Mouse (Mus musculus): Measurements from ENCODE around the gene Zfp526. TPM values are rescaled to one million over a fixed set of nuclear protein-coding genes. Genes with fewer than 3 reads are reported as not detected.
A peak's percentile ranks its signal among the peaks of the same experiment; 100 is the strongest.

The Zfp526 gene
- polyA plus RNA-seq, 1 experiment from 2014 or later: 3.5 TPM

DNA sequence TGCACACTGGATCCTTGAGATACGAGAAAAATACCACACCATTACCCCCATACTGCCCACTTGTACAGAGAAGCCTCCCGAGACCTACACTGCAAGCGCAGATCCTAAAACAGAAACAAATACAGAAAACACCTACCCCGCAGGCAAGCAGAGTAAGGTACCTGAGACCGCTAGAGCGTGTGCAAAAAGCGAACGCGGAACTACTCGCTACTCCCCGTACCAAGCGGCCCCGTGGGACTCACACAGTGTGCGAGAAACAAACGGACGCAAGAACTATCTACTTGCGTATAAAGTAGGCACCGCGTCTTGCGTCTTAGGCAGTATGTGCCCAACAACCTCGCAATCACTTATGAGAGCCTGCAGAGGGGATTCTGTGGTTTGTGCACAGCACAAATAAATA lies 39.4 kb upstream of the Zfp526 start:
- H3K4me3 ChIP-seq (ENCODE audit: low read depth, low read length): peak overlapping the region; percentile 5; the same call in 1 of the 2 replicates
- peaks cover 39% of the 10 kb centered on the region for H3K27me3 ChIP-seq (ENCODE audit: control insufficient read depth, insufficient read depth, low read length)

DNA sequence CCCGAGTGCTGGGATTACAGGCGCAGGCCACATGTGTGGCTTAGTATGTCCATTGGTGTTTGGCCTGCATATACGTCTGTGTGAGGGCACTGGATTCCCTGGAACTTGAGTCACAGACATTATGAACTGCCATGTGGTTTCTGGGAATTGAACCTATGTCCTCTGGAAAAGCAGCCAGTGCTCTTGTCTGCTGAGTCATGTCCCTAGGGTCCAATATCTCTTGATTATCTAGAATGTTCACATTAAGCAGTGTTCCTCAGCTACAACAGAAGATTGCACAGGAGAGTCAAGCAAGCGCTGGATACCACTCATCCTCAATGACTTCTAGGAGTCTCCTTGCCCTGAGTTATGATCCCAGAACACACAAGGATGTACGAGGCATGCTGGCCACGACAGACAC lies 37.1 kb upstream of the Zfp526 start:
- DNase-seq (ENCODE audit: low spot score): no peak
- Histone ChIP-seq H3K9me3 (ENCODE audit: control insufficient read depth, low read length) (no peaks in the 10 kb centered on the region), H3K36me3 (ENCODE audit: control insufficient read depth, insufficient read depth, low read length) (no peaks in the 10 kb centered on the region), H3K4me1 (replicated peaks; ENCODE audit: control insufficient read depth, insufficient read depth, low read length) (no peaks in the 10 kb centered on the region), H3K27ac (ENCODE audit: low read depth, low read length) (no peak overlapping the region), H3K4me3 (ENCODE audit: low read depth, low read length) (no peak overlapping the region), H3K27me3 (ENCODE audit: control insufficient read depth, insufficient read depth, low read length) (peaks cover 26% of the 10 kb centered on the region), H3K9ac (ENCODE audit: low read length) (no peak overlapping the region), H3K4me2 (ENCODE audit: low read depth, low read length, severe bottlenecking) (no peak overlapping the region)
- no peak for ATAC-seq (replicated peaks; ENCODE audit: low FRiP score)
- WGBS: 83% methylated on average over 6 of the region's 6 CpGs

More for the DNA sequence above, 39.4 kb upstream of the Zfp526 start:
- H3K27ac ChIP-seq (ENCODE audit: low read depth, low read length): no peak overlapping the region
- peak overlapping the region; percentile 26 for H3K4me2 ChIP-seq (ENCODE audit: low read depth, low read length, severe bottlenecking)
- H3K4me1 ChIP-seq (replicated peaks; ENCODE audit: control insufficient read depth, insufficient read depth, low read length): no peaks in the 10 kb centered on the region; the same call in 1 of the 2 replicates
- no peaks in the 10 kb centered on the region for H3K9me3 ChIP-seq (ENCODE audit: control insufficient read depth, low read length)
- DNase-seq (ENCODE audit: low spot score): no peak
- 4% methylated on average over 21 of the region's 21 CpGs for WGBS
- no peaks in the 10 kb centered on the region for H3K36me3 ChIP-seq (ENCODE audit: control insufficient read depth, insufficient read depth, low read length)
- no peak overlapping the region for H3K9ac ChIP-seq (ENCODE audit: low read length)
- ATAC-seq (replicated peaks; ENCODE audit: low FRiP score): no peak

DNA sequence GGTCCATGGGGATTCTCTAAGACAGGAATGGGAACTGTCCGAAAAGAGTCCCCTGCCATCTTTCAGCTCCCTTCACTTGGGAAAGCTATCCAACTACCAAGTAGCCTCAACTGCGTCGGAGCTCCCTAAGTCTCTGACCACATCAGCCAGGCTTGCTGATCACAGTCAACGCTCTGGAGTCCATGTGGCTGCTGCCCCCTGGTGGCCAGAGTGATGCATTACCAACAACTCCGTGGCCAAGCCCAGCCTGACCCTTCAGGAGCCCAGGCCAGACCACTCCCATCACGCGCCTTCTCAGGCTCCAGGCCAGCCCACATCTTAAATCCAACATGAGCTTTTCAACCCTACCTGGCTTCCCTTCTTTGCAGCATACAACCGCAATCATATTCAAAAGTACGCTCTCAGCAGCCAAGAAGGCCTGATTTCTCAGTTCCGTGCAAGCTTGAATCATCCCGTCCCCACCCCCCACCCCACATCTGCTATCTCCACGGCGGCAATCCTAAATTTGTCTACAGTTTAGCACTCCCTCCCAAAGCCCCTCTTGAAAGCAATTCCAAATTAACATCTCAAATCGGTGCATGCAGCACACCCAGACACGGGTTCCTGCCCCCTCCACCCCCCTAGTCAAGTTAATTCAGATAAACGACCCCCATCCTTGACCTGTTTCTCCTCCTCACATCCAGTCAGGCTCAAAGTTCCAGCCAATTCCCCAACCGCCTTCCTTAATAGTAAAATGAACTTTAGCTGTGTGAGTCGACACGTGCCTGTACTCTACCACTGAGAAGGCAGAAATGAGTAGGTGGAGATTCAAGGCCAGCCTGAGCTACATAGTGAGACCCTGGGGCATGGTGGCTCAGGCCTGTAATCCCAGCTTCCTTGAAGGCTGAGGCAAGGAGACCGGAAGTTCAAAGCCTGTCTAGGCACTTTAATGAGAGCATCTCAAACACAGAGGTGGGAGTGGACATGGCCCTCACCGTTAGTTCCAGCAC lies 33.3 kb upstream of the Zfp526 start:
- Histone ChIP-seq H3K36me3 (ENCODE audit: control insufficient read depth, insufficient read depth, low read length) (no peaks in the 10 kb centered on the region), H3K27me3 (ENCODE audit: control insufficient read depth, insufficient read depth, low read length) (peaks cover under 1% of the 10 kb centered on the region), H3K4me1 (replicated peaks; ENCODE audit: control insufficient read depth, insufficient read depth, low read length) (no peaks in the 10 kb centered on the region), H3K4me2 (ENCODE audit: low read depth, low read length, severe bottlenecking) (no peak overlapping the region), H3K9me3 (ENCODE audit: control insufficient read depth, low read length) (no peaks in the 10 kb centered on the region), H3K9ac (ENCODE audit: low read length) (no peak overlapping the region), H3K27ac (ENCODE audit: low read depth, low read length) (no peak overlapping the region), H3K4me3 (ENCODE audit: low read depth, low read length) (no peak overlapping the region)
- 29% methylated on average over 21 of the region's 21 CpGs for WGBS
- peak; percentile 85 for ATAC-seq (replicated peaks; ENCODE audit: low FRiP score)
- peak; percentile 95 for DNase-seq (ENCODE audit: low spot score)

DNA sequence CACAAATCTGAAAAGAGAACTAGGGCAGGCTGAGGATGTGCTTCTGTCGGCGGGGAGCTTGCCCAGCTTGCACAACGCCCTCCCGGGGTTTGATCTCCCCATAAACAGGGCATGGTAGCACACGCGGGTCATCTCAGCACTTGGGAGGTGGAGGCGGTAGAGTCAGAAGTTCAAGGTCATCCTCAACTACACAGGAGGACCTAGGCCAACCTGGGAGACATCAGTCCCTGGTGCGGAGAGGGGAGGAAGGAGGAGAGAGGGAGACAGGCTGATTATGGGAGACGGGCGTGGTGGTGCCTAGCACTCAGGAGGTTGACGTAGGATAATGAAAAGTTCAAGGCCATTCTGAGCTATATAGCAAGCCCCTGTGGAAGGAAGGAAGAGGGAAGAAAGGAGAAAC lies 30.4 kb upstream of the Zfp526 start:
- WGBS: 91% methylated on average over 11 of the region's 11 CpGs
- Histone ChIP-seq H3K4me2 (ENCODE audit: low read depth, low read length, severe bottlenecking) (no peak overlapping the region), H3K4me3 (ENCODE audit: low read depth, low read length) (no peak overlapping the region), H3K9ac (ENCODE audit: low read length) (no peak overlapping the region), H3K27me3 (ENCODE audit: control insufficient read depth, insufficient read depth, low read length) (no peaks in the 10 kb centered on the region), H3K4me1 (replicated peaks; ENCODE audit: control insufficient read depth, insufficient read depth, low read length) (no peaks in the 10 kb centered on the region), H3K9me3 (ENCODE audit: control insufficient read depth, low read length) (no peaks in the 10 kb centered on the region), H3K27ac (ENCODE audit: low read depth, low read length) (no peak overlapping the region), H3K36me3 (ENCODE audit: control insufficient read depth, insufficient read depth, low read length) (no peaks in the 10 kb centered on the region)
- DNase-seq (ENCODE audit: low spot score): no peak
- ATAC-seq (replicated peaks; ENCODE audit: low FRiP score): no peak

DNA sequence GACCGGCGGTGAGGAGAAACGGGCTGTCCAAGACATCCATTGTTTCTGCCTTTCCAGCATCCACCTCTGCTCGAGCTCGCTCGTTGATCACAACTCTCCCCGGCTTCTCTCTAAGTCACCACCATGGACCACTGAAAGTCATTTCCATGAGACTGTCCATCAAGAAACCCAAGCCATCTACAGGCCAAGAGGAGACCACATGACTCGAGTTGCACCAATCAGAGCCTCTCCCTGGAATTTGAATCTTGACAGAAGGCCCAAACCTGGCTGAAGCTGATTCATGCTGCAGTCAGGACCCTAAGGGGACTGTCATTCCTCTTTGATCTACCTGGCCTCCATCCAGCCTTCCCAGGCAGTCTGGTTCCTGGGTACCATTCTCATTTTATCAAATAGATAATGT lies 29.1 kb upstream of the Zfp526 start:
- Histone ChIP-seq H3K27ac (ENCODE audit: low read depth, low read length) (no peak overlapping the region), H3K4me3 (ENCODE audit: low read depth, low read length) (no peak overlapping the region), H3K4me1 (replicated peaks; ENCODE audit: control insufficient read depth, insufficient read depth, low read length) (no peaks in the 10 kb centered on the region), H3K4me2 (ENCODE audit: low read depth, low read length, severe bottlenecking) (no peak overlapping the region), H3K9me3 (ENCODE audit: control insufficient read depth, low read length) (no peaks in the 10 kb centered on the region), H3K27me3 (ENCODE audit: control insufficient read depth, insufficient read depth, low read length) (no peaks in the 10 kb centered on the region), H3K9ac (ENCODE audit: low read length) (no peak overlapping the region), H3K36me3 (ENCODE audit: control insufficient read depth, insufficient read depth, low read length) (no peaks in the 10 kb centered on the region)
- no peak for DNase-seq (ENCODE audit: low spot score)
- WGBS: 80% methylated on average over 8 of the region's 8 CpGs
- no peak for ATAC-seq (replicated peaks; ENCODE audit: low FRiP score)

DNA sequence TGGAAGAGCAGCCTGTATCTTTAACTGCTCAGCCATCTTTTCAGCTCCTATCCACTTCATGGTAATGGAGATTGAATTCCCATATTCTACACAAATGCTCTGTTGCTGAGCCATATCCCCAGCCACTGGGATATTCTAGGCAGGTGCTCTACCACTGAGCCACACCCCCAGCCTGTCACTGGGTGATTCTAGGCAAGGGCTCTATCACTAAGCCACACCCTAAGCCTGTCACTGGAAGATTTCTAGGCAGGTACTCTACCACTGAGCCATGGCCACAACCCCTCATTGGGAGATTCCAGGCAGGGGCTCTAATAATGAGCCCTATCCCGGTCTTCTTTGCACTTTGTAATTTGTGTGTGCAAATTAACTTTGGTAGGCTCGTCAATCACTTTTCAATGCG lies 26.1 kb upstream of the Zfp526 start:
- Histone ChIP-seq H3K4me2 (ENCODE audit: low read depth, low read length, severe bottlenecking) (no peak overlapping the region), H3K9me3 (ENCODE audit: control insufficient read depth, low read length) (no peaks in the 10 kb centered on the region), H3K27me3 (ENCODE audit: control insufficient read depth, insufficient read depth, low read length) (no peaks in the 10 kb centered on the region), H3K27ac (ENCODE audit: low read depth, low read length) (no peak overlapping the region), H3K4me3 (ENCODE audit: low read depth, low read length) (no peak overlapping the region), H3K4me1 (replicated peaks; ENCODE audit: control insufficient read depth, insufficient read depth, low read length) (no peaks in the 10 kb centered on the region), H3K9ac (ENCODE audit: low read length) (no peak overlapping the region), H3K36me3 (ENCODE audit: control insufficient read depth, insufficient read depth, low read length) (no peaks in the 10 kb centered on the region)
- DNase-seq (ENCODE audit: low spot score) (no peak), ATAC-seq (replicated peaks; ENCODE audit: low FRiP score) (no peak)
- 77% methylated on average over 3 of the region's 3 CpGs for WGBS

DNA sequence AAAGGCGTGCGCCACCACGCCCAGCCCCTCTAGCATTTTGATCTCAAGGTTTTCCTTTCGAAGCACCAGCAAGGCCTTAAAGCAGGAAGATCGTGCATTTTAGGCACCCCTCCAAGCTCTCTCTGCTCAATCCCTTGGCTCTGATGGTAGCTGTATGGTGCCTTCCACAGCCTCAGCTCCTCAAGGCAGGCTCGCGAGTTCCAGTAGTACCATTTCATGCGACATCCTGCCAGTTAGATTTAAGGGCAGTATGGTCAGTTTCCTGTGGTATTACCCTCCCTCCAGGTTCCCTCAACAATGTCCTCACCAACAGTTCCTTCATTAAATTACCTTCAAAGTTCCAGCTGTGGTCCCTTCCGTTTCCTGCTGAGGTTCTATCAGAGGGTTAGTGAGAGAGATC lies 25.1 kb upstream of the Zfp526 start:
- H3K27ac ChIP-seq (ENCODE audit: low read depth, low read length): no peak overlapping the region
- DNase-seq (ENCODE audit: low spot score) (no peak), ATAC-seq (replicated peaks; ENCODE audit: low FRiP score) (no peak)
- H3K27me3 ChIP-seq (ENCODE audit: control insufficient read depth, insufficient read depth, low read length): no peaks in the 10 kb centered on the region
- no peaks in the 10 kb centered on the region for H3K9me3 ChIP-seq (ENCODE audit: control insufficient read depth, low read length)
- no peaks in the 10 kb centered on the region for H3K36me3 ChIP-seq (ENCODE audit: control insufficient read depth, insufficient read depth, low read length)
- H3K4me1 ChIP-seq (replicated peaks; ENCODE audit: control insufficient read depth, insufficient read depth, low read length): no peaks in the 10 kb centered on the region
- H3K4me3 ChIP-seq (ENCODE audit: low read depth, low read length): no peak overlapping the region
- 93% methylated on average over 9 of the region's 9 CpGs for WGBS
- no peak overlapping the region for H3K9ac ChIP-seq (ENCODE audit: low read length)
- H3K4me2 ChIP-seq (ENCODE audit: low read depth, low read length, severe bottlenecking): no peak overlapping the region

DNA sequence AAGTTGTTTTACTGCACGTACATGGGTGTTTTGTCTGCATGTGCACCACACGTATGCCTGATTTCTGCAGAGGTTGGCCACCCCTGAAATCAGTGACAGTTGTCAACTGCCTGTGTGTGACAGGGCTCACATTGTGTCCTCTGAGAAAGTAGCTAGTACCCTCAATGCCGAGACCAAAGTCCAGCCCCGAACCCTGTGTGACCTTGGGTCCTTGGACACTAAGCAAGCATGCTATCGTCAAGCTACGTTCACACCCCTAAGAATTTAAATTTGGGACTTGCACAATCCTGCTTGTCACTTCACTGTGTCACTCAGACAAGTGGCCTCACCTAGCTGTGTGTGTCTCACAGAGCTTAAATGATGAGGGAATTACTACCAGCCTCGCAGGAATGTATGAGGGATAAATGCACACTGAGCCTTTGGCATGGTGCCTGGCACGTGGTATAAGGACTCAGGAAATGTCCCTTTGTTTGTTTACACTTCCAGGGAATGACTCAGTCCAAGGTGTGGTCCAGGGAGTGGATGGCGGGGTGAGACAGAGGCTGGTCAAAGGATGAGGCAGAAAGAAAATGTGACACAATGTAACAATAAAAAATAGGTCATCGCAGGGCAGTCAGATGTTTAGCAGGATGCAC lies 23.7 kb upstream of the Zfp526 start:
- Histone ChIP-seq H3K27me3 (ENCODE audit: control insufficient read depth, insufficient read depth, low read length) (no peaks in the 10 kb centered on the region), H3K27ac (ENCODE audit: low read depth, low read length) (no peak overlapping the region), H3K9ac (ENCODE audit: low read length) (no peak overlapping the region), H3K4me1 (replicated peaks; ENCODE audit: control insufficient read depth, insufficient read depth, low read length) (no peaks in the 10 kb centered on the region), H3K36me3 (ENCODE audit: control insufficient read depth, insufficient read depth, low read length) (no peaks in the 10 kb centered on the region), H3K9me3 (ENCODE audit: control insufficient read depth, low read length) (no peaks in the 10 kb centered on the region), H3K4me3 (ENCODE audit: low read depth, low read length) (no peak overlapping the region), H3K4me2 (ENCODE audit: low read depth, low read length, severe bottlenecking) (no peak overlapping the region)
- DNase-seq (ENCODE audit: low spot score) (no peak), ATAC-seq (replicated peaks; ENCODE audit: low FRiP score) (no peak)
- WGBS: 81% methylated on average over 10 of the region's 10 CpGs

All from forebrain, embryonic 11.5 days (tissue).